Mouse (Mus musculus) limb, embryonic 11.5 days (tissue): ENCODE data around the gene Zdhhc8. TPM values are rescaled to one million over a fixed set of nuclear protein-coding genes. Genes with fewer than 3 reads are reported as not detected.

Experiments
- ATAC-seq: fragments of 200-750 bp; cut with Nextera tagmentation; 2 replicates; pipeline ENCODE4 v1.8.0; 2017; ENCODE audit warnings: low read depth; ENCODE audit not compliant: insufficient number of reproducible peaks, low FRiP score, low TSS enrichment
- DNase-seq: peaks from one replicate; pipeline ENCODE4 v3.0.0-alpha.2; 2015; ENCODE audit warnings: low spot score
- H3K27ac ChIP-seq: fragments of 300-500 bp; sonication (generic); replicated peaks from 2 replicates; pipeline ENCODE4 v1.5.1; 2014; ENCODE audit warnings: low read depth, mild to moderate bottlenecking, low read length
- H3K27me3 ChIP-seq: fragments of 300-500 bp; sonication (generic); 2 replicates; pipeline ENCODE4 v1.6.1; 2014; ENCODE audit warnings: mild to moderate bottlenecking, low read length, mixed read lengths; ENCODE audit not compliant: control insufficient read depth, insufficient read depth
- H3K36me3 ChIP-seq: fragments of 300-500 bp; sonication (generic); 2 replicates; pipeline ENCODE4 v1.6.1; 2014; ENCODE audit warnings: mild to moderate bottlenecking, low read length, moderate library complexity, mixed read lengths; ENCODE audit not compliant: control insufficient read depth, insufficient read depth
- H3K4me1 ChIP-seq: fragments of 300-500 bp; sonication (generic); 2 replicates; pipeline ENCODE4 v1.6.1; 2014; ENCODE audit warnings: low read length, mixed read lengths; ENCODE audit not compliant: control insufficient read depth, insufficient read depth
- H3K4me2 ChIP-seq: fragments of 300-500 bp; sonication (generic); 2 replicates; pipeline ENCODE4 v1.6.1; 2014; ENCODE audit warnings: low read depth, mild to moderate bottlenecking, moderate library complexity; ENCODE audit not compliant: severe bottlenecking
- H3K4me3 ChIP-seq: fragments of 300-500 bp; sonication (generic); 2 replicates; pipeline ENCODE4 v1.5.1; 2014; ENCODE audit warnings: low read depth, low read length
- H3K9ac ChIP-seq: fragments of 300-500 bp; sonication (generic); 2 replicates; pipeline ENCODE4 v1.6.1; 2014; ENCODE audit warnings: mild to moderate bottlenecking, low read length
- H3K9me3 ChIP-seq: fragments of 300-500 bp; sonication (generic); 2 replicates; pipeline ENCODE4 v1.6.1; 2016; ENCODE audit warnings: low read length; ENCODE audit not compliant: control insufficient read depth
- WGBS: fragments of 180-500 bp; shearing (Covaris S2); extraction: QIAGEN DNeasy Blood & Tissue Kit; methylation state at CpG from one replicate; pipeline ENCODE4 v1.1.7; 2014; 5-methylcytosine and 5-hydroxymethylcytosine counted together
- polyA plus RNA-seq: library from polyadenylated mRNA; unstranded; fragments of >200 nt; fragmentation: Nextera tagmentation; extraction: Ambion mirVana; gene quantifications from 2 replicates; pipeline ENCODE4 v1.2.1, GENCODE M21; 2014

Zdhhc8 gene
- polyA plus RNA-seq, 1 experiment from 2014 or later, result 14.6 TPM

- no peaks in the 10 kb centered on the region for H3K4me1 ChIP-seq
- no peak overlapping the region for H3K9ac ChIP-seq
- no peaks in the 10 kb centered on the region for H3K9me3 ChIP-seq
- H3K4me3 ChIP-seq, result no peak overlapping the region
- no peaks in the 10 kb centered on the region for H3K27me3 ChIP-seq
- WGBS, result 93% methylated on average over 13 of the region's 13 CpGs
- no peak overlapping the region for H3K4me2 ChIP-seq
- DNase-seq (no peak), ATAC-seq (no peak)
- H3K27ac ChIP-seq, result no peak overlapping the region
- peaks cover 22% of the 10 kb centered on the region for H3K36me3 ChIP-seq
Measured at GRCm38 (mm10) chr16:18227187-18227586, 7.7 kb downstream of the Zdhhc8 start.

- H3K27ac ChIP-seq, result no peak overlapping the region
- WGBS, result 81% methylated on average over 11 of the region's 11 CpGs
- no peaks in the 10 kb centered on the region for H3K9me3 ChIP-seq
- no peak overlapping the region for H3K4me3 ChIP-seq
- peaks cover 9% of the 10 kb centered on the region for H3K4me1 ChIP-seq
- H3K9ac ChIP-seq, result no peak overlapping the region
- H3K27me3 ChIP-seq, result no peaks in the 10 kb centered on the region
- H3K36me3 ChIP-seq, result peaks cover 18% of the 10 kb centered on the region
- ATAC-seq (no peak), DNase-seq (no peak)
- no peak overlapping the region for H3K4me2 ChIP-seq
Measured at GRCm38 (mm10) chr16:18222188-18222587, 12.7 kb downstream of the Zdhhc8 start.

- Histone ChIP-seq H3K9me3 (no peaks in the 10 kb centered on the region), H3K4me2 (no peak overlapping the region), H3K9ac (no peak overlapping the region), H3K4me3 (no peak overlapping the region), H3K27ac (no peak overlapping the region), H3K27me3 (no peaks in the 10 kb centered on the region), H3K4me1 (peaks cover 9% of the 10 kb centered on the region), H3K36me3 (peaks cover 18% of the 10 kb centered on the region)
- ATAC-seq, result no peak
- no peak for DNase-seq
- 77% methylated on average over 9 of the region's 11 CpGs for whole genome bisulfite sequencing
Measured at GRCm38 (mm10) chr16:18221543-18221898, 13.4 kb downstream of the Zdhhc8 start.

GRCm38 (mm10) chr16:18220856-18221542 is 13.9 kb downstream of the Zdhhc8 start:
- no peak for ATAC-seq
- peaks cover 9% of the 10 kb centered on the region for H3K4me1 ChIP-seq
- no peak overlapping the region for H3K4me3 ChIP-seq
- no peak overlapping the region for H3K27ac ChIP-seq
- peaks cover 16% of the 10 kb centered on the region for H3K36me3 ChIP-seq
- no peak for DNase-seq
- no peak overlapping the region for H3K4me2 ChIP-seq
- no peaks in the 10 kb centered on the region for H3K27me3 ChIP-seq
- H3K9me3 ChIP-seq, result no peaks in the 10 kb centered on the region
- no peak overlapping the region for H3K9ac ChIP-seq
- 83% methylated on average over 6 of the region's 6 CpGs for WGBS

- peak overlapping the region; percentile 30; the same call in 1 of the 2 replicates for H3K9ac ChIP-seq
- no peaks in the 10 kb centered on the region for H3K27me3 ChIP-seq
- H3K36me3 ChIP-seq, result peaks cover 14% of the 10 kb centered on the region
- WGBS, result 59% methylated on average over 8 of the region's 8 CpGs
- peak; percentile 75 for ATAC-seq
- H3K27ac ChIP-seq, result peak overlapping the region; percentile 62; the same call in 1 of the 2 replicates
- DNase-seq, result no peak
- peaks cover 9% of the 10 kb centered on the region for H3K4me1 ChIP-seq
- H3K4me3 ChIP-seq, result no peak overlapping the region
- no peaks in the 10 kb centered on the region for H3K9me3 ChIP-seq
- no peak overlapping the region for H3K4me2 ChIP-seq
Measured at GRCm38 (mm10) chr16:18220001-18220400, 14.9 kb downstream of the Zdhhc8 start.

GRCm38 (mm10) chr16:18218580-18218996 is 16.3 kb downstream of the Zdhhc8 start:
- WGBS, result 70% methylated on average over 9 of the region's 9 CpGs
- H3K27me3 ChIP-seq, result no peaks in the 10 kb centered on the region
- no peak overlapping the region for H3K9ac ChIP-seq
- no peaks in the 10 kb centered on the region for H3K9me3 ChIP-seq
- H3K4me2 ChIP-seq, result no peak overlapping the region
- peaks cover 15% of the 10 kb centered on the region for H3K4me1 ChIP-seq
- no peak overlapping the region for H3K27ac ChIP-seq
- H3K36me3 ChIP-seq, result peaks cover 5% of the 10 kb centered on the region
- no peak for DNase-seq
- no peak for ATAC-seq
- H3K4me3 ChIP-seq, result no peak overlapping the region

- Histone ChIP-seq H3K4me1 (peaks cover 21% of the 10 kb centered on the region), H3K9ac (no peak within 1 kb of the TSS), H3K9me3 (no peaks in the 10 kb centered on the region), H3K27ac (no peak within 1 kb of the TSS), H3K4me3 (no peak within 1 kb of the TSS), H3K36me3 (peaks cover 4% of the 10 kb centered on the region), H3K27me3 (no peaks in the 10 kb centered on the region), H3K4me2 (no peak within 1 kb of the TSS)
- no peak for DNase-seq
- WGBS, result 85% methylated on average over 4 of the region's 4 CpGs
- no peak for ATAC-seq
Measured at GRCm38 (mm10) chr16:18217579-18217978, 17.4 kb downstream of the Zdhhc8 start, which contains the start of gene Ccdc188. Gene Ccdc188, plus strand, starts transcription at chr16:18217879.

GRCm38 (mm10) chr16:18214858-18215257 is 20.1 kb downstream of the Zdhhc8 start:
- no peak overlapping the region for H3K4me2 ChIP-seq
- no peaks in the 10 kb centered on the region for H3K9me3 ChIP-seq
- H3K9ac ChIP-seq, result no peak overlapping the region
- no peak overlapping the region for H3K4me3 ChIP-seq
- H3K27me3 ChIP-seq, result peaks cover under 1% of the 10 kb centered on the region; the same call in 1 of the 2 replicates
- no peak overlapping the region for H3K27ac ChIP-seq
- ATAC-seq (no peak), DNase-seq (no peak)
- H3K36me3 ChIP-seq, result no peaks in the 10 kb centered on the region
- 87% methylated on average over 7 of the region's 7 CpGs for WGBS
- peaks cover 16% of the 10 kb centered on the region for H3K4me1 ChIP-seq

GRCm38 (mm10) chr16:18213689-18214088 is 21.2 kb downstream of the Zdhhc8 start:
- Histone ChIP-seq H3K4me2 (no peak overlapping the region), H3K27ac (no peak overlapping the region), H3K36me3 (no peaks in the 10 kb centered on the region), H3K9me3 (no peaks in the 10 kb centered on the region), H3K27me3 (peaks cover 2% of the 10 kb centered on the region; the same call in 1 of the 2 replicates), H3K4me3 (no peak overlapping the region), H3K9ac (no peak overlapping the region), H3K4me1 (peaks cover 12% of the 10 kb centered on the region)
- WGBS, result 52% methylated on average over 6 of the region's 6 CpGs
- peak; percentile 71 for ATAC-seq
- peak; percentile 84 for DNase-seq
